Mouse (Mus musculus) CH12.LX (cell line): ENCODE results near the gene Ccdc78. TPM values are rescaled to one million over a fixed set of nuclear protein-coding genes. Genes with fewer than 3 reads are reported as not detected.

Experiments used
- DNase-seq: peaks from one replicate; pipeline ENCODE4 v3.0.0-alpha.2; 2013; ENCODE audit errors: extremely low read depth
- H3K27ac ChIP-seq: 2 replicates; pipeline ENCODE4 v1.5.1; 2012; ENCODE audit warnings: low read depth, mild to moderate bottlenecking, control low read depth, moderate library complexity; ENCODE audit not compliant: insufficient read depth
- H3K27me3 ChIP-seq: replicated peaks from 2 replicates; pipeline ENCODE3; 2012; ENCODE audit warnings: inconsistent platforms
- H3K36me3 ChIP-seq, 2 experiments: replicated peaks in 1 of 2; 2 replicates each; pipeline versions ENCODE3 to v1.6.1; 2012; ENCODE audit warnings: inconsistent platforms in 1 of 2, low read length in 1 of 2, mild to moderate bottlenecking in 1 of 2, mixed read lengths in 1 of 2, moderate library complexity in 1 of 2; ENCODE audit not compliant: control insufficient read depth in 1 of 2, insufficient read depth in 1 of 2
- H3K4me1 ChIP-seq, 2 experiments: 2 replicates each; pipeline ENCODE4 v1.6.1; 2012; ENCODE audit warnings: inconsistent platforms in 1 of 2, moderate library complexity in 1 of 2; ENCODE audit not compliant: insufficient read depth in 2 of 2, control insufficient read depth in 1 of 2
- H3K4me2 ChIP-seq: 2 replicates; pipeline ENCODE4 v1.6.1; 2012; ENCODE audit warnings: low read depth, mild to moderate bottlenecking, control low read depth; ENCODE audit not compliant: poor library complexity, insufficient read depth, severe bottlenecking
- H3K4me3 ChIP-seq, 3 experiments: fragments of 150-350 bp in 1 of 3; sonication (generic) in 1 of 3; replicated peaks in 1 of 3; 2 replicates each; pipeline versions ENCODE3 to v1.5.1; 2011 to 2012; ENCODE audit warnings: low read depth in 2 of 3, low read length in 2 of 3, mild to moderate bottlenecking in 2 of 3, moderate library complexity in 2 of 3, control low read depth in 1 of 3, improper control_type of control experiment in 1 of 3, inconsistent platforms in 1 of 3, mixed read lengths in 1 of 3; ENCODE audit not compliant: poor library complexity in 1 of 3
- H3K79me2 ChIP-seq: replicated peaks from 2 replicates; pipeline ENCODE4 v1.6.1; 2012; ENCODE audit warnings: mild to moderate bottlenecking, moderate library complexity; ENCODE audit not compliant: control insufficient read depth, poor library complexity, insufficient read depth, severe bottlenecking; ENCODE audit errors: extremely low read depth
- H3K9ac ChIP-seq: 2 replicates; pipeline ENCODE4 v1.6.1; 2012; ENCODE audit warnings: low read depth, mild to moderate bottlenecking, control low read depth, moderate library complexity; ENCODE audit not compliant: insufficient read depth
- H3K9me3 ChIP-seq: replicated peaks from 2 replicates; pipeline ENCODE3; 2012; ENCODE audit warnings: low read length, inconsistent platforms, mixed read lengths
- CHD1 ChIP-seq: IDR thresholded peaks from 2 replicates; pipeline ENCODE4 v1.6.1; 2012; ENCODE audit warnings: low read depth, low read length, improper control_type of control experiment, inconsistent platforms
- CHD2 ChIP-seq: IDR thresholded peaks from 2 replicates; pipeline ENCODE4 v1.6.1; 2011; ENCODE audit warnings: low read length, improper control_type of control experiment
- HCFC1 ChIP-seq: IDR thresholded peaks from 2 replicates; pipeline ENCODE4 v1.6.1; 2012; ENCODE audit warnings: low read depth, mild to moderate bottlenecking, inconsistent platforms, low read length, improper control_type of control experiment
- IRF4 ChIP-seq: IDR thresholded peaks from 2 replicates; pipeline ENCODE4 v1.6.1; 2014; ENCODE audit warnings: low read depth, mild to moderate bottlenecking, inconsistent platforms, low read length, improper control_type of control experiment
- JUN ChIP-seq: IDR thresholded peaks from 2 replicates; pipeline ENCODE4 v1.6.1; 2011; ENCODE audit warnings: low read depth, mild to moderate bottlenecking, low read length, improper control_type of control experiment, moderate library complexity; ENCODE audit not compliant: insufficient read depth
- KAT2A ChIP-seq: IDR thresholded peaks from 2 replicates; pipeline ENCODE4 v1.6.1; 2012; ENCODE audit warnings: low read length, improper control_type of control experiment, inconsistent platforms; ENCODE audit not compliant: insufficient replicate concordance
- MEF2A ChIP-seq: IDR thresholded peaks from 2 replicates; pipeline ENCODE4 v1.6.1; 2014; ENCODE audit warnings: low read depth, mild to moderate bottlenecking, inconsistent platforms, low read length, improper control_type of control experiment, borderline replicate concordance
- POLR2A ChIP-seq: IDR thresholded peaks from 2 replicates; pipeline ENCODE4 v1.6.1; 2011; ENCODE audit warnings: low read depth, mild to moderate bottlenecking, improper control_type of control experiment, low read length
- RAD21 ChIP-seq: IDR thresholded peaks from 2 replicates; pipeline ENCODE4 v1.6.1; 2011; ENCODE audit warnings: low read depth, mild to moderate bottlenecking, low read length, improper control_type of control experiment, moderate library complexity
- RCOR1 ChIP-seq: conservative IDR thresholded peaks from 2 replicates; pipeline ENCODE4 v1.6.1; 2012; ENCODE audit warnings: low read depth, mild to moderate bottlenecking, inconsistent platforms, low read length, improper control_type of control experiment
- SIN3A ChIP-seq: IDR thresholded peaks from 2 replicates; pipeline ENCODE4 v1.6.1; 2012; ENCODE audit warnings: low read length, improper control_type of control experiment, inconsistent platforms
- SMC3 ChIP-seq: IDR thresholded peaks from 2 replicates; pipeline ENCODE4 v1.6.1; 2011; ENCODE audit warnings: low read depth, low read length, improper control_type of control experiment
- TCF12 ChIP-seq: IDR thresholded peaks from 2 replicates; pipeline ENCODE4 v1.6.1; 2014; ENCODE audit warnings: low read depth, mild to moderate bottlenecking, inconsistent platforms, low read length, improper control_type of control experiment
- UBTF ChIP-seq: IDR thresholded peaks from 2 replicates; pipeline ENCODE4 v1.6.1; 2012; ENCODE audit warnings: low read depth, mild to moderate bottlenecking, inconsistent platforms, low read length, improper control_type of control experiment, moderate library complexity
- ZC3H11A ChIP-seq: IDR thresholded peaks from 2 replicates; pipeline ENCODE4 v1.6.1; 2012; ENCODE audit warnings: low read depth, mild to moderate bottlenecking, inconsistent platforms, low read length, improper control_type of control experiment
- ZKSCAN1 ChIP-seq: IDR thresholded peaks from 2 replicates; pipeline ENCODE4 v1.6.1; 2012; ENCODE audit warnings: low read depth, inconsistent platforms, low read length, improper control_type of control experiment, borderline replicate concordance
- dilution Hi-C: fragments of 300-500 bp; cut with MboI; formaldehyde crosslinking; loops from 2 replicates; pipeline ENCODE4 v1.14.3; 2020; ENCODE audit warnings: low sequenced_read_pairs; ENCODE audit not compliant: extremely low pct_unique_long_range_greater_than_20kb, extremely low pct_ligation_motif_present
- in situ Hi-C: fragments of 300-500 bp; cut with MboI; formaldehyde crosslinking; loops from 3 replicates; pipeline ENCODE4 v1.14.3; 2019; ENCODE audit warnings: low sequenced_read_pairs, low pct_ligation_motif_present, low pct_unique_long_range_greater_than_20kb, mixed read lengths
- polyA plus RNA-seq: library from polyadenylated mRNA; unstranded; fragments of >175 nt; gene quantifications from 2 replicates; pipeline ENCODE4 v1.2.1, GENCODE M21; 2012; ENCODE audit warnings: low read depth; ENCODE audit not compliant: insufficient read length
- total RNA-seq, 2 experiments: library from RNA; depleted of rRNA; stranded (reverse); fragments of 300-350 nt in 1 of 2; fragments of >200 nt in 1 of 2; gene quantifications; 2 replicates each; pipeline ENCODE4 v1.2.3; 2012 to 2014

Gene Ccdc78
- total and polyA plus RNA-seq, 3 experiments = 0.13 to 0.40 (median 0.25) TPM

DNA sequence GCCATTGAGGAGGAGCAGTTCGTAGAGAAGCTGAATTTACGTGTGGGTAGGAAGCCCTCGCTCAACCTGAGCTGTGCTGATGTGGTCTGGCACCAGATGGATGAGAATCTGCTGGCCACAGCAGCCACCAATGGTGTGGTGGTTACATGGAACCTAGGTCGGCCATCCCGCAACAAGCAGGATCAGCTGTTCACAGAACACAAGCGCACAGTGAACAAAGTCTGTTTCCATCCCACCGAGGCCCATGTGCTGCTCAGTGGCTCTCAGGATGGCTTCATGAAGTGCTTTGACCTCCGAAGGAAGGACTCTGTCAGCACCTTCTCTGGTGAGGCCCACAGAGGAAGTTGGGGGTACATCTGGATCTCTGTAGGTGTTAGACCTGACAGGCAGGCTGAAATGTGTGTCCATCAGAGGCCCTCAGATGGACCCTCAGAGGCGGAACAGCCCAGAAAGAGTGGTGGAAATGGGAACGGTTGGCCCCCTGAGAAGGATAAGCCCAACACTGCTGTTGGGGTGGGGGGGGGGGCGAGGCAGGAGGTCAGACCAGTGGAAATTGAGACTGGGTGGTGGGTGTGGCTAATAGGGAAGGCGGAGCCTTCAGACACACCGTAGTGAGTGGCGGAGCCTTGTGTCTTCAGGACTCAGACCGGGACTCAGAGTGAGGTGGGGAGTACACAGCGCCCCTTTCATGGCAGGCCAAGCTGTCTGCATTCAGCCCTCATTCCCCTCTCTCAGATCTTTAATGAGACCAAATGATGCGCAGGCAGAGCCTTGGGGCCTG, 38.2 kb downstream of the Ccdc78 start:
- Histone ChIP-seq H3K4me2 (peak overlapping the region; percentile 85), H3K79me2 (no peaks in the 10 kb centered on the region), H3K9me3 (no peaks in the 10 kb centered on the region), H3K9ac (peak overlapping the region; percentile 91), H3K4me1 (peaks cover 25 to 43% of the 10 kb centered on the region in 2 experiments), H3K4me3 (peak overlapping the region; percentile 85 to 89 (median 85)), H3K36me3 (peaks cover 32 to 46% of the 10 kb centered on the region in 2 experiments), H3K27me3 (peaks cover 29% of the 10 kb centered on the region)
- DNase-seq = peak; percentile 55
- in situ Hi-C loops = no loop called here
- dilution Hi-C loops = no loop called here
- no peak for TF ChIP-seq SIN3A
- TF ChIP-seq, all 38 proteins: peak for 0
- H3K27ac ChIP-seq = no peak overlapping the region

DNA sequence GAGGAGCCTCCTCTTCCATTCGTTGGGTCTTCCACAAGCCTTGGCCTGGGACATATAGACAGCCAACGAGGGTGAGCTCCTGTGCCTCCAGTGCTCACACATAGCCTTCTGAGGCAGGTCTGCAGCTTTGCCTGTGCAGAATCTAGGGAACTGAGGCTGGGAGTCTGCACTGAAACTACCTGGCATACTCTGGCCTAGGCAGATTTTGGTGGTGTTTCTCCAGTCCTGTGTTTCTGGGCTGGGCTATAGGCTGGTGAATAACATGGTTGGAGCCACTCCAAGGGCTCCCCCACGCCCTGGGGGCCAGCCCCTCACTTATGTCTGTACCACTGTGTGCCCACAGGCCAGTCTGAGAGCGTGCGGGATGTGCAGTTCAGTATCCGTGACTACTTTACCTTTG, 38.9 kb downstream of the Ccdc78 start:
- no peak overlapping the region for H3K9ac ChIP-seq
- H3K36me3 ChIP-seq = peaks cover 36 to 53% of the 10 kb centered on the region in 2 experiments
- in situ Hi-C loops (no loop called here), dilution Hi-C loops (no loop called here)
- peaks cover 21% of the 10 kb centered on the region for H3K27me3 ChIP-seq
- peak overlapping the region in 1 of 3 experiments; percentile 10 for H3K4me3 ChIP-seq
- no peak overlapping the region for H3K27ac ChIP-seq
- H3K4me1 ChIP-seq = peaks cover 19 to 43% of the 10 kb centered on the region in 2 experiments
- H3K4me2 ChIP-seq = peak overlapping the region; percentile 85; the same call in 1 of the 2 replicates
- no peak for DNase-seq
- H3K9me3 ChIP-seq = no peaks in the 10 kb centered on the region
- no peaks in the 10 kb centered on the region for H3K79me2 ChIP-seq
- TF ChIP-seq HCFC1 (no peak), ZKSCAN1 (no peak), TCF12 (no peak), RAD21 (no peak), MEF2A (no peak), JUN (no peak), ZC3H11A (no peak)

DNA sequence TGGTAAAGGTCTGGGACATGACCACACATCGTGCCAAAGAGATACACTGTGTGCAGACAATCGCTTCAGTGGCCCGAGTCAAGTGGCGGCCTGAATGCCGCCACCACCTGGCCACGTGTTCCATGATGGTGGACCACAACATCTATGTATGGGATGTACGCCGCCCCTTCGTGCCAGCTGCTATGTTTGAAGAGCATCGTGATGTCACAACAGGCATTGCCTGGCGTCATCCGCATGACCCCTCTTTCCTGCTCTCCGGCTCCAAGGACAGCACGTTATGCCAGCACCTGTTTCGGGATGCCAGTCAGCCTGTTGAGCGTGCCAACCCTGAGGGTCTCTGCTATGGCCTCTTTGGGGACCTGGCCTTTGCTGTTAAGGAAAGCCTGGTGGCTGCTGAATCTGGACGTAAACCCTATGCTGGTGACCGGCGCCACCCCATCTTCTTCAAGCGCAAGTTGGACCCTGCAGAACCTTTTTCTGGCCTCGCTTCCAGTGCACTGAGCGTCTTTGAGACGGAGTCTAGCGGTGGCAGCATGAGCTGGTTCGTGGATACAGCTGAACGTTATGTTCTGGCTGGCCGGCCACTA, 39.7 kb downstream of the Ccdc78 start:
- Histone ChIP-seq H3K9ac (no peak overlapping the region), H3K9me3 (no peaks in the 10 kb centered on the region), H3K79me2 (peaks cover under 1% of the 10 kb centered on the region; the same call in 1 of the 2 replicates), H3K4me1 (peaks cover 19 to 49% of the 10 kb centered on the region in 2 experiments), H3K4me2 (no peak overlapping the region), H3K27me3 (peaks cover 14% of the 10 kb centered on the region), H3K36me3 (peaks cover 43 to 61% of the 10 kb centered on the region in 2 experiments), H3K27ac (no peak overlapping the region), H3K4me3 (no peak overlapping the region)
- dilution Hi-C loops = no loop called here
- no peak for DNase-seq
- TF ChIP-seq KAT2A (no peak), IRF4 (no peak), CHD2 (no peak), MEF2A (no peak), SMC3 (no peak), ZKSCAN1 (no peak), UBTF (no peak), RCOR1 (no peak), CHD1 (no peak), POLR2A (no peak)
- in situ Hi-C loops = no loop called here
